Mouse (Mus musculus) A20 (cell line): ENCODE results near the gene Ltb4r1.

Experiments
- DNase-seq: peaks from one replicate; pipeline ENCODE4 v3.0.0-alpha.2; 2011; ENCODE audit warnings: low read depth, low spot score

The Ltb4r1 gene

GRCm38 (mm10) chr14:55745861-55746237 lies 19.9 kb upstream of the Ltb4r1 start:
- DNase-seq = no peak

GRCm38 (mm10) chr14:55747051-55747847 lies 18.5 kb upstream of the Ltb4r1 start:
- peak; percentile 42 for DNase-seq

GRCm38 (mm10) chr14:55757566-55757965 lies 8.2 kb upstream of the Ltb4r1 start:
- DNase-seq = no peak

- peak; percentile 45 for DNase-seq
Observed at GRCm38 (mm10) chr14:55758363-55758784, 7.4 kb upstream of the Ltb4r1 start, which contains the start of gene Cideb. TSS of gene Cideb (minus strand) at chr14:55758458.

GRCm38 (mm10) chr14:55760156-55760555 lies 5.6 kb upstream of the Ltb4r1 start:
- peak; percentile 82 for DNase-seq

- no peak for DNase-seq
Observed at GRCm38 (mm10) chr14:55761163-55761562, 4.6 kb upstream of the Ltb4r1 start, which contains the start of gene Ltb4r2. TSS of gene Ltb4r2 (plus strand) at chr14:55761428.

- no peak for DNase-seq
Observed at GRCm38 (mm10) chr14:55762001-55762821, 3.6 kb upstream of the Ltb4r1 start.

- DNase-seq = no peak
Observed at GRCm38 (mm10) chr14:55763166-55763565, 2.6 kb upstream of the Ltb4r1 start.

- no peak for DNase-seq
Observed at GRCm38 (mm10) chr14:55767519-55768414, 2.0 kb downstream of the Ltb4r1 start.

- no peak for DNase-seq
Observed at GRCm38 (mm10) chr14:55768555-55768954, 2.8 kb downstream of the Ltb4r1 start.

- DNase-seq = no peak
Observed at GRCm38 (mm10) chr14:55769087-55769703, 3.4 kb downstream of the Ltb4r1 start.

- no peak for DNase-seq
Observed at GRCm38 (mm10) chr14:55776711-55777110, 10.9 kb downstream of the Ltb4r1 start.

- DNase-seq = no peak
Observed at GRCm38 (mm10) chr14:55777176-55777575, 11.4 kb downstream of the Ltb4r1 start.

- DNase-seq = no peak
Observed at GRCm38 (mm10) chr14:55777806-55778205, 12.0 kb downstream of the Ltb4r1 start.

- no peak for DNase-seq
Observed at GRCm38 (mm10) chr14:55778686-55779085, 12.9 kb downstream of the Ltb4r1 start.

GRCm38 (mm10) chr14:55779656-55780055 lies 13.9 kb downstream of the Ltb4r1 start:
- DNase-seq = no peak

- DNase-seq = no peak
Observed at GRCm38 (mm10) chr14:55780736-55781135, 15.0 kb downstream of the Ltb4r1 start.

- peak; percentile 81 for DNase-seq
Observed at GRCm38 (mm10) chr14:55781310-55781709, 15.5 kb downstream of the Ltb4r1 start.

- no peak for DNase-seq
Observed at GRCm38 (mm10) chr14:55782361-55782960, 16.7 kb downstream of the Ltb4r1 start.

GRCm38 (mm10) chr14:55783171-55783957 lies 17.6 kb downstream of the Ltb4r1 start:
- DNase-seq = no peak
